Mouse (Mus musculus) thymus, postnatal 36 days (tissue): ENCODE data around the gene Mum1.

Source experiments
- DNase-seq, 2 experiments: peaks; one replicate each; pipeline ENCODE4 v3.0.0; 2022; ENCODE audit warnings: mixed read lengths in 2 of 2

Gene Mum1

GRCm38 (mm10) chr10:80252493-80253274, 26.4 kb downstream of the Mum1 start:
- DNase-seq = no peak

- no peak for DNase-seq
Measured at GRCm38 (mm10) chr10:80253551-80253950, 27.3 kb downstream of the Mum1 start.

DNA sequence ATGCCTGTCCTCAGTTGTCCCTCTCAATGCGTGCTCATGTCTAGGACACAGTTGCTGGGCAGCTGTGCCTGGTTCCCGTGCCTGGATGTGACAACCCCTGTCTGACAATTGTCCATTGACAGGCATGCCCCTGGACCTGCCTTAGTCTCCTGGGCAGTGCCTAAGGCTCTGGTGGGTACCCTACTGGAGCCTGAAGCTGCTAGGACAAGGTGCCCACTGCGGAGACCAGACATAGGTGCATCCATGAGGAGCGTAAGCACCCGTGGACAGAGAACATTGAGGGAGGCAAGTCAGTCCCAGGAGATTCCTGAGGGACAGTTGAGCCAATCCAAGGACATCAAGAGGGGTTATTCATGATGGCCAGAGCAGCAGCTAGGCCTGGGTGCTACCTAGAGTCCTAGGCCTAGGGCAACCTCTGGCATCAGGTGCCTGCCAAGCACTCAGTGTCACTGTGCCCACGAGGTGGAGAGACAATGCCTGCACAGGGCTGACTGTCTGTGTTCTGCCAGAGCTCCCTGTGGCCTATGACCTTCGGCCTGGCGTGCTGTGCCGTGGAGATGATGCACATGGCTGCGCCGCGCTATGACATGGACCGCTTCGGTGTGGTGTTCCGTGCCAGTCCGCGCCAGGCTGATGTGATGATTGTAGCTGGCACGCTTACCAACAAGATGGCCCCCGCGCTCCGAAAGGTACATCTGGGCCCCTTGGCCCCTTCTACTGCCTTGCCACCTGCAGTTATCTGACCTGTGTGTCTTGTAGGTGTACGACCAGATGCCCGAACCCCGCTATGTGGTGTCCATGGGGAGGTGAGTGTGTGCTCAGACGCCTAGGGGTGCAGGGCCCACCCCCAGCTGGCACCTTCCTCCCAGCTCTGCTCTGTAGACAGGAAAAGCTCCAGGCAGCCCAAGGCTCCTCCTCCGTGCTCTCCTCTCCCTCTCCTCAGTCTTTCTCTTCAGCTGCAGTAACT, 28.4 kb downstream of the Mum1 start:
- DNase-seq = no peak

GRCm38 (mm10) chr10:80255881-80256535, 29.8 kb downstream of the Mum1 start:
- DNase-seq = no peak

DNA sequence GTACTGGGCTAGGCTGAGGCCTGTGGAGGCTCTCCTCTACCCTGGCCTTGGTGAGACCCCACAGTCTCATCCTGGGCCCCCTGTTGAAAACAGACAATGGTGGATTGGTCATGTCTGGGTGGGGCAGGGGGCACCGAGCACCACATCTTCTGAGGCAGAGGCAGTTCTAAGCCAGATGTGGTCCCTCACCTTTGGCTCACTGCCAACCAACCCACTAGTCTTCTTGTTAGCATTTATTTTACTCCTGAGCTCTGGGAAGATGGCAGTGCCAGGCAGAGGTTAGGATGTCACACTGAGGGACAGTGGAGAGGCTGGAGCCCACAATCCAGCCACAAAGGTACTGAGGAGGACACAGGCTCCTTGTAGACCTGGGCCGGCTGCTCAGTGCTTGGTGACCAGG, 31.7 kb downstream of the Mum1 start:
- no peak for DNase-seq

DNA sequence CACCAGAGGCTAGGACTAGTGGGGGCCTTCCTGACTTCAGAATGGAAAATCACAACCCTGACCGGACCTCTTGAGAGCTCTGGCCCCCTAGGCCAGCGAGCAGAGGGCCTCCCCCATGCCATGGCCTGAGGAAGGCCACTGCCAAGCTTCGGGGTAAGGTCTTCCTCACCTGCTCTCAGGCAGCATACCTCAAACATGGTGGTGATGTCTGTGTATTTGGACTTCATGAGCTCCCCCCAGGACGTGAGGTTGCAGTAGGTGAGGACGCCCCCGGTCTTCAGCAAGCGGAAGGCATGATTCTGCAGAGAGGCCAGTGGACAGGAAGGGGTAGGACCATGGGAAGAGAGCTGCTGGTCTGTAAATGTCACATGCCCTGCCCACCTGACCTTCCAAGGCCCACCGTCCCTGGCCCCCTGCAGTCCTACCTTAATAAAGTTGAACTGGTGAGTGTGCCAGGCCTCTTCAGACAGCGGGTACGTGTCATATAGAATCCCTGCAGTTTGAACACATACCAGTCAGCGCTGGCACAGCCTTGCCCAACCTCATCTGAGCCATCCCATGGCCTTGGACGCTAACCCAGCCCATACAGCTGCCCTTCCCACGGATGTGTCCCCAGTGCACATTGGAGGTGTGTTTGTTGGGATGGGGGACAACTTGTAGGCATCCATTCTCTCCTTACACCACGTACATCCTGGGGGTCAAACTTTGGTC, 32.7 kb downstream of the Mum1 start:
- no peak for DNase-seq

DNA sequence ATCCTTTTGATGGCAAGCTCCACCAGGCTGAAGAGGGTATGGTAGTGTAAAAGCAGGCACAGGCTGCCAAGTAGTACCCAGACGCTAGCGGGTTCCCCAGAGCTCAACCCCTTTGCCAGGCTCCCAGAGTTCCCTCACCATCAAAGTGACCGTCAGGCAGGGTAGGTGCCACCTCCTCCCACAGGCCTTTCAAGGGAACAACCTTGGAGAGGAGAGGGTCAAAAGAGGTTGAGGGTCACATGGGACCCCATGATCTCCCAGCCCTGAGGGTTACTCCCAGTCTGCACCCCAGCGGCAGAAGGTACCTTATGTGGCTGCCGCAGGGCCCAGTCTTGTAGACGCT, 33.2 kb downstream of the Mum1 start:
- no peak for DNase-seq

GRCm38 (mm10) chr10:80259861-80260641, 33.8 kb downstream of the Mum1 start:
- no peak for DNase-seq

DNA sequence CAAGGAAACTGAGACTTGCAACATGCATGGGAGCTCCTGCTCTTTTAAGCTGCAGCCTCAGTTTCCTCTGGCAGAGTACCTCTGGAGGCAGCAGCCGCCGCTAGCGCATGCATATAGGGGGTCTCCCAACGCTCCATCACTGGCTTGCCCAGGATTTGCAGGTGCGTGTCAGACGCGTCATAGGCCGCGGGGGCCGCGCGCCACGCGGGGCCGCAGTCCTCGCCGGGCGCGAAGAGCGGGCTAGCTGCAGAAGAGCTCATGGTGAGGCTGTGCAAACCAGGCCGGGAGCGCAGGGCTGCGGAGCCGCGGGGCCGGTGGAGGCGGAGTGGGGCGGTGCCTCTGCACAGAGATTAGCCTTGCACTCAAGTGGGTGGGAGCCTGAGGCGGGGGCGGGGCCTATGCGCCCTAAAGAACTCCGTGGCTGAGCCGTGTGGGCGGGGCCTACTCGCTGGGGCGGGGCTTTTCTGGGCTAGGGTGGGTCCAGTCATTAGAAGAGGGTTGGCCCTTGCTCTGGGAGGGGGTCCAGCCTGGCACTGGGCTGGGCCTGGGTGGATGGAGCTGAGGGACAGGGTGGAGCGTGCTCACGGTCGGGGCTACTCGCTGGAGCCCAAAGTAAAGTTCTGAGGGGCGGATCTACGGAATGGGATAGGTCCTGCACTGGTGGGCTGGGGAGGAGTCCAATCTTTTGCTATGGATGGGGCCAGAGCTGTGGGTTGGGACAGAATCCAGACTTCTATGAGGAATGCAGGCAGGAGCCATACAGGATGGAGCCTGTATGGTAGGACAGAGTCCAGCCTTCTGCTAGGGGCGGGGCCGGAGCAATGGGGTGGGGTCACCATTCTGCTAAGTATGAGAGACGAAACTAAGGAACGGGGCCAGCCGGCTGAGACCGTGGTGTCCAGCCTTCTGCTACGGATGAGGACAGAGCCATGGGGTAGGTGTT, 34.7 kb downstream of the Mum1 start, which contains the start of the genes Gamt and Dazap1:
TSS of gene Gamt (minus strand) at position 371 of the 943 bp plus-strand sequence.
TSS of gene Dazap1 (plus strand) at position 845 of the 943 bp plus-strand sequence.
- DNase-seq = peak; percentile 90

- peak; percentile 69 to 79 for DNase-seq
Measured at GRCm38 (mm10) chr10:80261585-80261968, 35.3 kb downstream of the Mum1 start.

- no peak for DNase-seq
Measured at GRCm38 (mm10) chr10:80262169-80262568, 35.9 kb downstream of the Mum1 start.

DNA sequence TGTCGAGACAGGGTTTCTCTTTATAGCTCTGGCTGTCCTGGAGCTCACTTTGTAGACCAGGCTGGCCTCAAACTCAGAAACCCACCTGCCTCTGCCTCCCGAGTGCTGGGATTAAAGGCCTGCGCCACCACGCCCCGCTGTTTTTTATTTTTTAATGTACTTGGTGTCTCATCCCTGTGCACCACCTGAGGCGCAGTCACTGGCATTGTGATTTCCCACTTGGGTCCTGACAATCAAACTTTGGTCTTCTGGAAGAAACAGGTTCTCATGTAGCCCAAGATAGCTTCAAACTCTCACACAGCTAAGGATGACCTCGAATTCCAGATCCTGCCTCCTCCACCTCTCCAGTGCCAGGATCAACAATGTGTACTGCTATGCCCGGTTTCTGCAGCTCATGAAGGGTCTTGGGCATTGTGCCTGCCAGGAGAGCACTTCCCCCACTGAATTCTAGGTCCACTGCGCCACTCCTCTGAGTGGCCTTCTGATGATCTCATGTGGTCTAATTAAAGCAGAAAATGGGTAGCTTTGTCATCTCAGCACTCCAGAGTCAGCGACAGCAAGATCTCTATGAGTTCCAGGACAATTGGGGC, 36.6 kb downstream of the Mum1 start:
- DNase-seq = no peak

GRCm38 (mm10) chr10:80264341-80265148, 38.3 kb downstream of the Mum1 start:
- peak; percentile 98 to 99 for DNase-seq

DNA sequence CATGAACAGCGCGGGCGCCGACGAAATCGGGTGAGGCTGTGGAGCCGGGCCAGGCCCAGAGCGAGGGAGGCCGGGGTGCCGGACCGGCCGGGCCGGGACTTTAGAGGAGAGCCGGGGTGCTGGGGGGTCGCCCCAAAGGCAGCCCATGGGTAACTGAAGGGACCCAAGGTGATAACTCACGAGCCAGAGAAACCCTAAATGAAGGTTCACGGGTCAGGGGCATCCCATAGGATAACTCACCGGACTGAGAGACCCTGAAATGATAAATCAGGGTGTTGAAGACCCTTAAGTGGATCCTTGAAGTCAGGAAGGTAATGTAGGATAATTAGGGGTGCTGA, 38.9 kb downstream of the Mum1 start:
- no peak for DNase-seq

- no peak for DNase-seq
Measured at GRCm38 (mm10) chr10:80270099-80270498, 43.9 kb downstream of the Mum1 start.

DNA sequence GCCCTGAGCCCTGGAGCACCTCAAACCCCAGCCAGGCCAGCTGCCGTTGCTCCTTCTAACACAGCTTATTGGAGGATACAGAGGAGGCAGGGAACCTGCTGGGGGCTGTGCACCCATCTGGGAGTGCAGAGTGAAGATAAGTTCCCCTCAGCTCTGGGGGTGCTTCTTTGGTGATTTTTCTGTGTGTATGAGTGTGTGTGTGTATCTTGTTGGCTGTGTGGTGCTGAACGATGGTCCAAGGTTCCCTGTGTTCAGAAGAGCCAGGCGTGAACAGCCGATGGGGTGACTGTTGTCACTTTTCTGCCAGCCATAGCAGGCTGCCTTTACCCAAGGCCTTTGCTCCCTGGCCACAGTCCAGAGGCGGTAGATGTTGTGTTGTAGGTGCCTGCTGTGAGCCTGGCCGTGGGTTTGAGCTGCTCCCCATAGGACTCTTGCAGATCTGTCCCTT, 44.5 kb downstream of the Mum1 start:
- no peak for DNase-seq

- DNase-seq = no peak
Measured at GRCm38 (mm10) chr10:80271186-80271843, 45.1 kb downstream of the Mum1 start.

GRCm38 (mm10) chr10:80271870-80272585, 45.8 kb downstream of the Mum1 start:
- DNase-seq = no peak
